7 mouse cellular contexts compared by ENCODE assay signal in genomic region chr15:6209301-6209700, GRCm38 (mm10).
A peak's percentile ranks its signal among the peaks of the same experiment; 100 is the strongest.
DNase-seq lines count a peak whose midpoint lies in the region; ATAC-seq and TF ChIP-seq lines count a peak whose summit lies in the region.

No protein-coding gene starts in this region.

- no peaks in the 10 kb centered on the region for H3K27me3 ChIP-seq in kidney, postnatal 0 days (ENCODE audit: insufficient read depth, low read length)
- peaks cover 4% of the 10 kb centered on the region; the same call in 1 of the 2 replicates for H3K27me3 ChIP-seq in forebrain, postnatal 0 days (ENCODE audit: insufficient read depth, low read length)
- H3K27me3 ChIP-seq in limb, embryonic 10.5 days (ENCODE audit: low read depth, poor library complexity, severe bottlenecking): no peaks in the 10 kb centered on the region
- no peaks in the 10 kb centered on the region for H3K27me3 ChIP-seq in neural tube, embryonic 13.5 days

- no peaks in the 10 kb centered on the region for H3K9me3 ChIP-seq in kidney, postnatal 0 days (replicated peaks; ENCODE audit: low read length)
- H3K9me3 ChIP-seq in forebrain, postnatal 0 days (ENCODE audit: low read length): no peaks in the 10 kb centered on the region
- H3K9me3 ChIP-seq in limb, embryonic 10.5 days (replicated peaks): no peaks in the 10 kb centered on the region
- H3K9me3 ChIP-seq in neural tube, embryonic 13.5 days: no peaks in the 10 kb centered on the region

- H3K9ac ChIP-seq in kidney, postnatal 0 days (ENCODE audit: low read depth, low read length): no peak overlapping the region
- no peak overlapping the region for H3K9ac ChIP-seq in forebrain, postnatal 0 days
- H3K9ac ChIP-seq in neural tube, embryonic 13.5 days: no peak overlapping the region

- H3K4me2 ChIP-seq in kidney, postnatal 0 days (ENCODE audit: low read length): no peak overlapping the region
- H3K4me2 ChIP-seq in forebrain, postnatal 0 days (ENCODE audit: low read depth): no peak overlapping the region
- no peak overlapping the region for H3K4me2 ChIP-seq in neural tube, embryonic 13.5 days

- no peak overlapping the region for H3K4me3 ChIP-seq in kidney, postnatal 0 days (replicated peaks; ENCODE audit: low read depth, low read length)
- H3K4me3 ChIP-seq in forebrain, postnatal 0 days (ENCODE audit: low read depth, low read length): no peak overlapping the region
- no peak overlapping the region for H3K4me3 ChIP-seq in limb, embryonic 10.5 days
- no peak overlapping the region for H3K4me3 ChIP-seq in neural tube, embryonic 13.5 days

- 13% methylated on average over 2 of the region's 2 CpGs for WGBS in kidney, postnatal 0 days
- WGBS in forebrain, postnatal 0 days: 11% methylated on average over 2 of the region's 2 CpGs
- 13% methylated on average over 2 of the region's 2 CpGs for WGBS in limb, embryonic 10.5 days
- WGBS in neural tube, embryonic 13.5 days: 13% methylated on average over 2 of the region's 2 CpGs

- no peak for ATAC-seq in kidney, postnatal 0 days (replicated peaks; ENCODE audit: low FRiP score, low read depth)
- ATAC-seq in forebrain, postnatal 0 days: peak; percentile 74
- ATAC-seq in neural tube, embryonic 13.5 days (ENCODE audit: low read depth): 0 out of 2 replicates have a peak, but pooled peaks have one; percentile 36

- no peaks in the 10 kb centered on the region for H3K4me1 ChIP-seq in kidney, postnatal 0 days (replicated peaks; ENCODE audit: insufficient read depth, low read length)
- no peaks in the 10 kb centered on the region for H3K4me1 ChIP-seq in forebrain, postnatal 0 days (ENCODE audit: insufficient read depth)
- peaks cover 4% of the 10 kb centered on the region; the same call in 1 of the 2 replicates for H3K4me1 ChIP-seq in limb, embryonic 10.5 days
- no peaks in the 10 kb centered on the region for H3K4me1 ChIP-seq in neural tube, embryonic 13.5 days (replicated peaks)

- DNase-seq in kidney, postnatal 0 days (ENCODE audit: low spot score): peak; percentile 75
- no peak for DNase-seq in kidney, adult 11 months
- peak; percentile 38 for DNase-seq in ES-CJ7 (ENCODE audit: low read depth, low spot score)
- DNase-seq in brain, embryonic 14.5 days (ENCODE audit: low read depth): peak; percentile 67
- DNase-seq in forebrain, postnatal 0 days: peak; percentile 81
- DNase-seq in limb, embryonic 10.5 days (ENCODE audit: low spot score): peak; percentile 36

- peak; percentile 74 for TF ChIP-seq CTCF in kidney, postnatal 0 days (IDR thresholded peaks at IDR 0.05; ENCODE audit: low read depth)
- TF ChIP-seq CTCF in brain, embryonic 14.5 days (IDR thresholded peaks at IDR 0.05; ENCODE audit: borderline replicate concordance, extremely low read depth, insufficient read depth, insufficient read length): peak; percentile 51; the same call in 1 of the 2 replicates
- TF ChIP-seq CTCF in forebrain, postnatal 0 days (IDR thresholded peaks at IDR 0.05; ENCODE audit: low read depth): peak; percentile 78

- H3K27ac ChIP-seq in kidney, postnatal 0 days: no peak overlapping the region
- no peak overlapping the region for H3K27ac ChIP-seq in forebrain, postnatal 0 days (ENCODE audit: low read depth, low read length)
- H3K27ac ChIP-seq in limb, embryonic 10.5 days: no peak overlapping the region
- no peak overlapping the region for H3K27ac ChIP-seq in neural tube, embryonic 13.5 days (replicated peaks)

- H3K36me3 ChIP-seq in kidney, postnatal 0 days (ENCODE audit: insufficient read depth, low read length): no peaks in the 10 kb centered on the region
- H3K36me3 ChIP-seq in forebrain, postnatal 0 days (ENCODE audit: insufficient read depth): no peaks in the 10 kb centered on the region
- no peaks in the 10 kb centered on the region for H3K36me3 ChIP-seq in limb, embryonic 10.5 days
- no peaks in the 10 kb centered on the region for H3K36me3 ChIP-seq in neural tube, embryonic 13.5 days

- no peak for TF ChIP-seq POLR2A in brain, embryonic 14.5 days (IDR thresholded peaks at IDR 0.05; ENCODE audit: borderline replicate concordance, extremely low read depth, insufficient read depth, insufficient read length, poor library complexity, severe bottlenecking)
